Mouse (Mus musculus) urinary bladder, postnatal 4 days (tissue): ENCODE results near the gene Gm11937.
"Not testable (repeated sequence)": the region's sequence is repeated elsewhere in the genome, so short reads cannot be mapped to it uniquely, and the experiment has no call there.

Experiments used
- DNase-seq, 2 experiments: peaks; one replicate each; pipeline ENCODE4 v3.0.0; 2021 to 2022; ENCODE audit warnings: low spot score in 2 of 2

Gm11937 gene

DNA sequence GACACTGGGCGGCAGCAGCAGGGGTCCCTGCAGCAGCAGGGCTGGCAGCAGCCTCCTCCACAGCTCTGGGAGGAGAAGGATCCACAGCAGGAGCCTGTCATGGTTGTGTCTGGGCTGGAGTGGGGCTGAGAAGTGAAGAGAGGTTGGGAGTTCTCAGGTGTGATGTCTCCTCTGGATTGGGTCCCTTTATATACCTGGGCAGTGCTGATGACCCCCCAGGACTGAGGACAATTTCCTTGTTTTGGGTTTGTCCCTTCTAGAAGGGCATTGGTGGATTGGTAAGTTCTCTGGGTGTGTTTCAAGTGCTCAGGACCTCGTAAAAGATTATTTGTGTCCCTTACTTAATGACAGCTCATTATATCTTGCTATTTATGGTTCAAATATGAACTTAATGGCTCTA lies at the start of gene Gm11937:
Gm11937 (minus strand) TSS at position 101 of the 400 bp plus-strand sequence.
- not testable (repeated sequence) for DNase-seq

- DNase-seq, result no peak
Measured at GRCm38 (mm10) chr11:99659256-99659655, 49.3 kb upstream of the Gm11937 start.

DNA sequence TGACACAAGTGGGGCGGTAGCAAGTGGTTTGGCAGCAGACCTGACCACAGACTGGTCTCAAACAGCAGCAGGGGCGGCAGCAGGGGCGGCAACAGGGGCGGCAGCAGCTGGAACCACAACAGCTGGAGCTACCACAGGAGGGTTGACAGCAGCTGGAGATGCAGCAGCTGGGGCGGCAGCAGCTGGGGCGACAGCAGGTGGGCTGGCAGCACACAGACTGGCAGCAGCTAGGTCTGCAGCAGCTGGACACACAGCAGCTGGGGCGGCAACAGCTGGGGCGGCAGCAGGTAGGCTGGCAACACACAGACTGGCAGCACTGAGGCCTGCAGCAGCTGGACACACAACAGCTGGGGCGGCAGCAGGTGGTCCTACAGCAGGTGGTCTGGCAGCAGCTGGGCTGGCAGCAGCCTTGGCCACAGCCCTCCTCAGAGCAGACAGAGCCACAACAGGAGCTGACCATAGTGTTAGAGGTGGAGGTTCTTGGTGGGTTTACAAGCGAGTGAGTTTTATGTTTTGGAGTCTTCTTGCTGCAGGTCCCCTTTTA lies 48.5 kb upstream of the Gm11937 start, which contains the start of gene Gm11563:
Gm11563 (minus strand) TSS at position 494 of the 544 bp plus-strand sequence.
- DNase-seq, result not testable (repeated sequence)

GRCm38 (mm10) chr11:99657051-99657450 lies 47.1 kb upstream of the Gm11937 start:
- DNase-seq, result no peak

GRCm38 (mm10) chr11:99650136-99650535 lies 40.1 kb upstream of the Gm11937 start, which contains the start of gene Gm11555:
Gene Gm11555 (minus strand): TSS chr11:99650236.
- DNase-seq, result no peak

- no peak for DNase-seq
Measured at GRCm38 (mm10) chr11:99646444-99646843, 36.5 kb upstream of the Gm11937 start.

DNA sequence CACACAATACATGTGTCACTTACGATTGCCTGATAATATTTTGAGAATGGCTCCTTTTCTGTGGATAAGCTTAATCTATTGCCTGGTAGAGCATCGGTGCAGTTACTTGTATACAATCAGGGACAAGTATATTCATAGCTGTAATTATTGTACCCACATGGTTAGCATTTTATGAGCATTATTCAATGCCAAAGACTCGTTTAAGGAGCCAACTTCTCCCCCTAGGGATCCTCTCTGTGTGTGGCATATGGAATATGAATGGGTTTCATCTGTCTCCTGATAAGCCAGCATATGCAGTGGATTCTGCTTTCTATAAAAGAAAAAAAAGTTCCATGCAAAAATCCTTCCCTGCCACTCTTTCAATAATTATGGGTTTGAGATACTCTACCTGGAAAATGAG lies 34.4 kb upstream of the Gm11937 start:
- no peak for DNase-seq

DNA sequence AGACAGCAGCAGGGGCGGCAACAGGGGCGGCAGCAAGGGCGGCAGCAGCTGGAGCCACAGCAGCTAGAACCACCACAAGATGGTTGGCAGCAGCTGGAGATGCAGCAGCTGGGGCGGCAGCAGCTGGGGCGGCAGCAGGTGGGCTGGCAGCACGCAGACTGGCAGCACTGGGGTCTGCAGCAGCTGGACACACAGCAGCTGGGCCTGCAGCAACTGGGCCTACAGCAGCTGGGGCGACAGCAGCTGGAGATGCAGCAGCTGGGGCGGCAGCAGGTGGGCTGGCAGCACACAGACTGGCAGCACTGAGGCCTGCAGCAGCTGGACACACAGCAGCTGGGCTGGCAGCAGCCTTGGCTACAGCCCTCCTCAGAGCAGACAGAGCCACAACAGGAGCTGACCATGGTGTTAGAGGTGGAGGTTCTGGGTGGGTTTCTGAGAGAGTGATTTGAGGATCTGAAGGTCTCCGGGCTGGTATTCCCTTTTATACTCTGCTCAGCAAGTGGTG lies 33.7 kb upstream of the Gm11937 start, which contains the start of gene Krtap4-7:
Krtap4-7 (minus strand) TSS at position 455 of the 505 bp plus-strand sequence.
- DNase-seq, result not testable (repeated sequence)

DNA sequence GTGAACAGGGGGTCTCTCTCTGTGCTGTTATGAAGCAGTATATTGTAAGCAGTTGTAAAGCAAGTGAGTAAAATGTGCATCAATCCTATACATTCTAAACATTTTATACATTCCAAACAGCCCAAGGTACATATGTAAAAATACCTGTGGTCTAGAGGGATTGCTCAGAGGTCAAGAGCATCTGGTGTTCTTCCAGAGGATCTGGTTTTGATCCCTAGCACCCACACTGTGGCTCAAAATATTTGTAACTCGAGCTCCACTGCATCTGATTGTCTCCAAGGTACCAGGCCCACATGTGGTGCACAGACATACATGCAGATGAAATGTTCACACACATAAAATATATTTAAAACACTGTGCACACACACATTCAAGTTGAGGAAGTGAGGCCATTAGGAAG lies 30.9 kb upstream of the Gm11937 start:
- DNase-seq, result no peak

DNA sequence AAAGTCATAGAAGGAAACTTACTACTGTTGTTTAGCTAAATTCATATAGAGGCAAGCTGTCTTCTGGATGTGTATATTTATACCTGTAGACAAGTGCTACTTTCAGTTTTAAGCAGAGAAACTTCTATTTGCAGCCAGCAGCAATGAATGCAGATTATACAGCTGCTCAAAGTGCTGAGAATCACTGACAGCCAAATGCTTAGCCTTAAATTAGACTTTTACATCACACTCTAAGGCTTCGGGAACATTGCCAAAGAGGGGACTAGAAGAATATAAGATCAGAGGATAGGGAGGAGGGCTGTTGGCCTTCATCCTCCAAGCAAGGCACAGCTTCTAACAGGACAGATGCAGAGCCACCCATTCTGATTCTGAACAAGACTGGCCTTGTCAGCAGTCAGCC lies 27.1 kb upstream of the Gm11937 start:
- no peak for DNase-seq

DNA sequence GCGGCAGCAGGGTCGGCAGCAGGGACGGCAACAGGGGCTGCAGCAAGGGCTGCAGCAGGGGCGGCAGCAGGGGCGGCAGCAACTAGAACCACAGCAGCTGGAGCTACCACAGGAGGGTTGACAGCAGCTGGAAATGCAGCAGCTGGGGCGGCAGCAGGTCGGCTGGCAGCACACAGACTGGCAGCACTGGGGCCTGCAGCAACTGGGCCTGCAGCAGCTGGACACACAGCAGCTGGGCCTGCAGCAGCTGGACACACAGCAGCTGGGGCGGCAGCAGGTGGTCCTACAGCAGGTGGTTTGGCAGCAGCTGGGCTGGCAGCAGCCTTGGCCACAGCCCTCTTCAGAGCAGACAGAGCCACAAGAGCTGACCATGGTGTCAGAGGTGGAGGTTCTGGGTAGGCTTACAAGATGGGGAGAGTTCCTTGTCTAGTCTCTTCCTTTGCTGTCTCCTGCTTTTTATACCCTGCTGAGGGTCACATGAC lies 24.7 kb upstream of the Gm11937 start, which contains the start of gene Krtap4-2:
Krtap4-2 (minus strand) TSS at position 432 of the 482 bp plus-strand sequence.
- DNase-seq, result no peak

- no peak for DNase-seq
Measured at GRCm38 (mm10) chr11:99633293-99633692, 23.3 kb upstream of the Gm11937 start.

DNA sequence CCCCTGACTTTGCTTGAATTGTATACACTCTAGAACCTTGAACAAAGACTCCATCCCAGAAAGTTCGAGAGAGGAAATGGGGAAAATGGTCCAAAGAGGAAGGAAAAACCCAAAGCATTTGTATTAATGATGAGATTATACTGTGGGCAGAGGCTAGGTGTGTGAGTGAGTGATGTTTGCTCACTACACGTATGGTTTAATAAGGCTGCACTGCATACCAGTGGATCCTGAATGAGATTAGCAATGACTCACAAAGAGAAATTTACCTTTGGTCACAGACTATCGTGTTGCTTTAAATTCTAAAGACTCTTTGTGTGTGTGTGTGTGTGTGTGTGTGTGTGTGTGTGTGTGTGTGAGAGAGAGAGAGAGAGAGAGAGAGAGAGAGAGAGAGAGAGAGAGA lies 20.9 kb upstream of the Gm11937 start:
- DNase-seq, result no peak

DNA sequence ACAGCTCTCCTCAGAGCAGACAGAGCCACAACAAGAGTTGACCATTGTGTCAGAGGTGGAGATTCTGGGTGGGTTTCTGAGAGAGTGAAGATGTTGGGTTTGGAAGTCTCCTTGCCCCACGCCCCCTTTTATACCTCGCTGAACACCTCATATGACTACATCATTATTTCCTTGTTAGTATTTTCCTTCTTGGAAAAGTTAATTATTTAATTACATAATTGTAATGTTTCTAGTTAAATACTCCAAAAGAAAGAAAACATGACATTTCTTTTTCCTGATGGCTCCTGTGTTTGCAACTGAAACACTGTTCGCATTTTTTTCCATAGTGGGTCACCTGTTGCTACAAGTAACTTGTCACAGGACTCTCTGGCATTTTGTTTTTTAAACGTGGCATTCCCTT lies 18.1 kb upstream of the Gm11937 start, which contains the start of gene Krtap4-1:
Krtap4-1 (minus strand) TSS at position 101 of the 400 bp plus-strand sequence.
- no peak for DNase-seq

DNA sequence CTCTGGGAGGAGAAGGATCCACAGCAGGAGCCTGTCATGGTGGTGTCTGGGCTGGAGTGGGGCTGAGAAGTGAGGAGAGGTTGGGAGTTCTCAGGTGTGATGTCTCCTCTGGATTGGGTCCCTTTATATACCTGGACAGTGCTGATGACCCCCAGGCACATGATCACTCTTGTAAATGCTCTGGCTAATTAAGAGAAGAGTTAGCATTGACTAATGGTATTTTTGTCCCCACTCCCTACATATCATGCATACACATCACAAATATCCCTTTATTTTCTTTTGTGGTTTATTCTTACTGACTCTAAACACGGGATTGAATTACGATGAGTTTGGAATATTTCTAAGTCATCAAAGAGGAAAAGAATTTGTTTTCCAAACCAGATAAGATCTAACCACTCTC lies 10.3 kb upstream of the Gm11937 start, which contains the start of gene Gm11562:
Gm11562 (minus strand) TSS at position 101 of the 400 bp plus-strand sequence.
- no peak for DNase-seq

- DNase-seq, result no peak
Measured at GRCm38 (mm10) chr11:99614796-99615363, 4.9 kb upstream of the Gm11937 start, which contains the start of gene Krtap2-4. Gene Krtap2-4 (minus strand): TSS chr11:99614846.

- no peak for DNase-seq
Measured at GRCm38 (mm10) chr11:99609126-99609525, 863 bp downstream of the Gm11937 start.

DNA sequence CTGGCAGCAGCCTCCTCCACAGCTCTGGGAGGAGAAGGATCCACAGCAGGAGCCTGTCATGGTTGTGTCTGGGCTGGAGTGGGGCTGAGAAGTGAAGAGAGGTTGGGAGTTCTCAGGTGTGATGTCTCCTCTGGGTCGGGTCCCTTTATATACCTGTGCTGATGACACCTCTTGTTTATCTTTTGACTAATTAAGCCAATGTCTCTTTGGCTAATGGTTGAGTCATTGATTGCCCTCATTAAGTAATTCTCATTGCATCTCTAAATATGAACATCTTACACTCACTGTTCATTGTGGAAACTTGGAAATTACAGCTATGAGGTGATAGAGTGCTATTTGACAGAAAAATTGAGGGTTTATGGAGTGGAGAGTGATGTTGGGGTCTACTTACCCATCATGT lies 6.8 kb downstream of the Gm11937 start, which contains the start of gene Gm11938:
Gm11938 (minus strand) TSS at position 101 of the 400 bp plus-strand sequence.
- DNase-seq, result not testable (repeated sequence)

DNA sequence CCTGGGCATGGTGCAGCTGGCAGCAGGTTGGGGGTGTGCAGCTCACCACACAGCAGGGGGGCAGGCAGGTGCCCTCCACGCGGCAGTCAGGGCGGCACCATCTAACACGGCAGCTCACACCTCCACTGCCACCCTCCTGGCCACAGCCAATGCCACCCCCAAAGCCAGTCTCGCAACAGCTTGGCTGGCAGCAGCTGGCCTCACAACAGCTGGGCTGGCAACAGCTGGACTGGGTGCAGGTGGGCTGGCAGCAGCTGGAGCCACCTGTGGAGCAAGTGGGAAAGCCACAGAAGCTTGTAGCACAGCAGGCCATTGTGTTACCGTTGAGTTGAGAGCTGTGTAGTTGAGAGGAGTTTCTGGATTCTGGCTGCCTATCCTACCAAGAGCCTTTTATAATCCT lies 12.2 kb downstream of the Gm11937 start, which contains the start of gene Krtap9-3:
Krtap9-3 (minus strand) TSS at position 364 of the 400 bp plus-strand sequence.
- DNase-seq, result not testable (repeated sequence)

DNA sequence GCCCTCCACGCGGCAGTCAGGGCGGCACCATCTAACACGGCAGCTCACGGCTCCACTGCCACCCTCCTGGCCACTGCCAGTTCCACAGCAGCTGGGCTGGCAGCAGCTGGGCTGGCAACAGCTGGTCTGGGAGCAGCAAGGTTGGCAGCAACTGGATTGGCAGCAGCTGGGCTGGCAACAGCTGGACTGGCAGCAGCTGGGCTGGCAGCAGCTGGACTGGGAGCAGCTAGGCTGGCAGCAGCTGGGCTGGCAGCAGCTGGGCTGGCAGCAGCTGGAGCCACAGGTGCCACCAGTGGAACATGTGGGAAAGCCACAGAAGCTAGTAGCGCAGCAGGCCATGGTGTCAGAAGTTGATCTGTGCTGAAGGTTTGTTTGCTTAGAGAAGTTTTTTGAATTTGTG lies 19.0 kb downstream of the Gm11937 start, which contains the start of gene Krtap1-3:
Krtap1-3 (minus strand) TSS at position 359 of the 400 bp plus-strand sequence.
- DNase-seq, result no peak

GRCm38 (mm10) chr11:99585096-99585495 lies 24.9 kb downstream of the Gm11937 start:
- no peak for DNase-seq

- no peak for DNase-seq
Measured at GRCm38 (mm10) chr11:99583245-99583704, 26.7 kb downstream of the Gm11937 start, which contains the start of gene Krtap1-4. Gene Krtap1-4 (minus strand): TSS chr11:99583654.
